Mouse (Mus musculus) retina, adult 2 months (tissue): ENCODE results near the gene Nsmce1.
"Not testable (repeated sequence)": the region's sequence is repeated elsewhere in the genome, so short reads cannot be mapped to it uniquely, and the experiment has no call there.

Experiments
- DNase-seq: peaks from one replicate; pipeline ENCODE4 v3.0.0-alpha.2; 2012; ENCODE audit warnings: low read depth, low spot score

The Nsmce1 gene

GRCm38 (mm10) chr7:125434666-125435290 lies 56.6 kb downstream of the Nsmce1 start:
- no peak for DNase-seq

- DNase-seq = no peak
Measured at GRCm38 (mm10) chr7:125433874-125434273, 57.5 kb downstream of the Nsmce1 start.

GRCm38 (mm10) chr7:125430170-125430842 lies 61.1 kb downstream of the Nsmce1 start:
- no peak for DNase-seq

DNA sequence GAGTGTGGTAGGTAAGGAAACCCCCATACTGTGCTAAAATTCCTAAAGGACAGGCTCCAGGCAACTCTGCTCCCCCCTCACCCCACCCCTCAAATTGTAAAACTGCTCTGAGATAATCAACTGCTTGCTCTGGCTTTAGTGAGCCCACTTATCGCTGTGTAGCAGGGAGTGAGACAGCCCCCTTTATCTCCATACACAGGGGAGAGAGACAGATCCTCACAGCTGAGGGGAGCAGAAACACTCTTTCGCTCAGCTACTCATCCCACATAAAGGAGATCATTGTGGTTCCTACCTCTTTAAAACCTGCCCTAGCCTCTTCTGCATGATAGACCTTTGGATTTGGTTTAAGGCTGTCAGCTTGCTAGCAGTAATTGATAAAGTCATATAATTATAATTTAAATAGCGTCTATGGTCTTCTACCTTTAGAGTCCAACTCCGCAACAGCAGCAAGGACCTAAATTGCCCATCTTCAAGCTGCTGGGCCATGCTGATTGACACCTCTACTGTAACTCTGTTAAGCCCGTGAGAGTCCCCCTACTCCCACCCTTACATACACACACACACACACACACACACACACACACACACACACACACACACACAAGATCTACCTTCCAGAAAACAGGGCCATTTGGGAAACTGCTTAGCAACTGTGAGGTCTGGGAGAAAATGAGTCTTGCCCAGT lies 62.4 kb downstream of the Nsmce1 start:
- DNase-seq = not testable (repeated sequence)

GRCm38 (mm10) chr7:125428381-125428780 lies 63.0 kb downstream of the Nsmce1 start:
- DNase-seq = no peak

DNA sequence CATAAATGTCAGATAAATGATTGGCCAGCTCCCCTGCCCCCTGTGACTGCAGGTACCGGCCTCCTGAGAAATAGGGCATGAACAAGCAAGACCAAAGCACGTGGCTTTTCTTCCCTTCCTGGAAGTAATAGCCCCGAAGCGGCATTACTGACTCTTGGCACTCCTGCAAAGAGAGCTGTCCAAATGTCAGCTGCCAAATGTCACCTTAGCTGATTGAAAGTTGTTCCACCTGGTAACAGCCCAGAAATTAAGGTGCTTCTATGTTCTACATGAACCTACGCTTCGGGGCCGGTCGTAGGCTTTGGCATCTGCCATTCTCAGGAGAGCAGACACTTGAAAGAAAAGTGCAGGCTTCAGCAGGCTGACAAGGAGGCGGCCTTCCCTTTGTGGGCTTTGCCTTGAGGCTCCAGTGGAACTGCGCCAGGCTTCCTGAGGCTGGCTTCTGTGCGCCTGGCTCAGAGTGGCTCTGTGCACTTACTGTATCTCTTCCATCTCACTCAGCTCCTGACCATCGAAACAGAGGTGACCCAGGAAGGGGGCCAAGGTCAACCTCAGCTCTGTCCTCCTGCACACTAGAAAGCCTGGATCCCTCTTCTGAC lies 63.8 kb downstream of the Nsmce1 start:
- no peak for DNase-seq

- no peak for DNase-seq
Measured at GRCm38 (mm10) chr7:125423056-125423455, 68.3 kb downstream of the Nsmce1 start.

- no peak for DNase-seq
Measured at GRCm38 (mm10) chr7:125421911-125422310, 69.5 kb downstream of the Nsmce1 start.

- DNase-seq = no peak
Measured at GRCm38 (mm10) chr7:125420190-125420589, 71.2 kb downstream of the Nsmce1 start.

DNA sequence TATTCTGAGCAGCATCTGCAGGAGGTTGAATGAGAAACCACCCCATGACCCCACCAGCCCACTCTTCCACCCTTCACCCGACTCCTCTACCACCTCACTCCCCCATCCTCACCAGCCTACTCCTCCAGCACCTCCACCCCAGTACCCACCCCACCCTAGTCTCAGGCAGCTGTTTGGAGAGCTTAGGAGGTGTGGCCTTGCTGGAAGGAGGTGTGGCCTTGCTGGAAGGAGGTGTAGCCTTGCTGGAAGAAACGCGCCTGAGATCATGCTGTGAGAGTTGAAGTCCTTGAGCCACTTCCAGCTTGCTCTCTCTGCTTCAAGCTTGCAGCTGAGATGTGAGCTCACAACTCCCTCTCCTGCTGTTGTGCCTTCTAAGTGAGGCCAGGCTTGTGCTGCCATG lies 73.0 kb downstream of the Nsmce1 start:
- DNase-seq = no peak
